Mouse (Mus musculus) R1 (cell line): Measurements from ENCODE around the gene Sncg.
"Not testable (repeated sequence)": the region's sequence is repeated elsewhere in the genome, so short reads cannot be mapped to it uniquely, and the experiment has no call there.

Experiments
- DNase-seq: peaks from one replicate; pipeline ENCODE4 v3.0.0-alpha.2; 2018; ENCODE audit warnings: low read depth, low spot score

The Sncg gene

DNA sequence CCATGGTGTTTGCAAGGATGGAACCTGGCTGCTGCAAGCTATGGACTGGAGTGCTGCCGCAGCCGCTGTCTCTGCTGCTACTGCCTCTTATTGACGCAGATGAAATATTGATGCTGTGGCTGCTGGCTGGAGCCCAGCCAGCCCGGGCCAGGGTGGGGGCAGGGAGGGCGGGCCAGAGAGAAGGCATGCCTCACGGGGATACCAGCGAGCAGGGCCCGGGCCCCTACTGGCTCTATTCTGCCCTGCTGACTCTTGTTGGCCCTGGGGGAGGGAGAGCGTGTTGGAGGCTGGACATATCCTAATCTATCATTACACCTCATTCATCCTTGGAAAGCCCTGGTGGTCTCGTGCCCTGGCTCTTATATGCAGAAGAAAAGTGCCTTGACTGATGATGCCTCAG lies at the start of gene Sncg:
Gene Sncg, minus strand, starts transcription at position 213 of the 400 bp plus-strand sequence.
- no peak for DNase-seq

DNA sequence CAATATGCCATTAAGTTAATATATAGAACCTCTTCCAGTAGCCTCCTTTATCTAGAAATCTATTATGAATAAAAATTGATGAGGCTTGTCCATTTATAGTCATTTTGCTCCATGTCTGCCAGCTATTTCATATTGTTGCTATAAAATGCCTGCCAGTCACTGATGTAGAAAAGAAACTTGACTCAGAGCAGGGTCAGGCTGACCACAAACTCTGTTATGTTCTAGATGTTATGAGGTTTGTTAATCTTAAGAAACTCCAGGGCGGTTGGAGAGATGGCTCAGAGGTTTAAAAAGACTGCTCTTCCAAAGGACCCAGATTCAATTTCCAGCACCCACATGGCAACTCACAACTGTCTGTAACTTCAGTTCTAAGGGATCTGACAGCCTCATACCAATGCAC lies 46.5 kb upstream of the Sncg start:
- DNase-seq = no peak

DNA sequence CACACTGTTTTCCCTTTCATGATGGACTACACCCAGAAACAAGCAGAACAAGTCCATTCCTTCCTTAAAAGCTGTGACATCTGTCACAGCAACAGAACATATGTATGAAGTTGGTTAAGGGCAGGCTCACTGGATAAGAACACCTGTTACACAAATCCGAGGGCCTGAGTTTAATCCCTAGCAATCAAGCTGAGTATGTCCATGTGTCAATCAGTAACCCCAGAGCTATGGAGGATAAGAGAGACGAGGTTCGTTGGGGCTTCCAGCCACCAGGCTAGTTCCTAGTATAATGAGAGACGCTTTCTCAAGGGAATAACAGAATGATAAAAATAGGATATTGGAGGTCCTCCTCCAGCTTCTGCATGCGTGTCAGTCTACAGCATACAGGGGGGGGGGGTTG lies 42.9 kb upstream of the Sncg start:
- no peak for DNase-seq

DNA sequence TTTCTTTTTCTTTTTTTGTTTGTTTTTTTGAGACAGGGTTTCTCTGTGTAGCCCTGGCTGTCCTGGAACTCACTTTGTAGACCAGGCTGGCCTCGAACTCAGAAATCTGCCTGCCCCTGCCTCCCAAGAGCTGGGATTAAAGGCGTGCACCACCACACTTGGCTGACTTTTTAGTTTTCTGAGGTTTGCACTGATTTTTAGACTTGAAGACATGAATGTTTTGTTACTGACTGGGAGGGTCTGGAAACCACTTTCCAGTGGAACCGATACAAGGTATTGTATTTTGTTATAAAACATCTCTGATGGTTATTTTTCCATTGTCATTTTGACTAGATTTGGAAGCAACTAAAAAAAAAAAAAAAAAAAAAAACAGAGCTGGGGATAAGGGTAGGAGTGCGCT lies 42.4 kb upstream of the Sncg start:
- not testable (repeated sequence) for DNase-seq

DNA sequence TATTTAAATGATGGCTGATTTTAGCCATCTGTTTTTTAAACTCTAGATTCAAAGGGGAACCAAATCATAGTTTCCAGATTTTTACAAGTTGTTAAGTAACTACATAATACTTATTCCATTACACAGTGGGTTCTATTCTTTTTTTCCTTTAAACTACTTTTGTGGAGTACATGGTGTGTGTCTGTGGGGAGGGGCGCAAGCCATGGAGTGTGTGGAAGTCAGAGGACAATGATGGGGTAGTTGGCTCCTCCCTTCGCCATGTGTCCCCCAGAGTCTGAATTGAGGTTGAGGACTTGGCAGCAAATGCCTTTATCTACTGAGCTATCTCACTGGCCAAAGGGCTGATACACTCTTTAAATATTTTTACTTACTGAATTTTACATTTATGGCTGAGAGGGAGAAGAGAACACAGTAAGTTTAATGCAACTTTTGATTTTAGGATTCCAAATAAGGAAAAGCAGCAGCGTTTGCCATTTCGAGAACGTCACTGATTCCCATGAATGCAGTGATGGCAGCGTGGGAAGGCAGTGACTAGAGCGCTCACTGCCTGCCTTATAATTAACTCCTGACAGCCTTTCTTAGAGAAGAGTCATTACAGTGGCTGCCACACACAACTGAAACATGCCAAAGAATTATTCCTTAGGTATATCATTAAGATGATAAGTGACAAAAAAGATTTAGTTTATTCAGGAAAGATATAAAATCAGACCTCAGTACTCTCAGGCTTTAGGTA lies 37.7 kb upstream of the Sncg start:
- DNase-seq = no peak

DNA sequence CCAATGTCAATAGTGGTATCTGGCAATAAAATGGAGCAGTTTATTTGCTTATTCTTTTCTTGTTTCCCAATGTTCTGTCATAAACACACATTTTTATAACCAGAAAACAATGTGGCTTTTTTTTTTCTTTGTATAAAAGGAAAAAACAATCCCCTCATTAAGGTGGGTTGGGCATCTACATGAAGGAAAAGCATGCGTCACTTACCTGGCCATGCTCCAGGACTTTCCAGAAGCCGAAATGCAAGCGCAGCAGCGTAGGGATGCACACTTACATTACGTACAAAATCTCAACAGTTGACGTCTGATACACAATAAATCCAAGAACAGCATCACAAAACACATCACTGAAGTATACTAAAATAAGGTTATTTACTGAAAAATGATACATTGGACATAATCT lies 36.1 kb upstream of the Sncg start:
- DNase-seq = no peak

DNA sequence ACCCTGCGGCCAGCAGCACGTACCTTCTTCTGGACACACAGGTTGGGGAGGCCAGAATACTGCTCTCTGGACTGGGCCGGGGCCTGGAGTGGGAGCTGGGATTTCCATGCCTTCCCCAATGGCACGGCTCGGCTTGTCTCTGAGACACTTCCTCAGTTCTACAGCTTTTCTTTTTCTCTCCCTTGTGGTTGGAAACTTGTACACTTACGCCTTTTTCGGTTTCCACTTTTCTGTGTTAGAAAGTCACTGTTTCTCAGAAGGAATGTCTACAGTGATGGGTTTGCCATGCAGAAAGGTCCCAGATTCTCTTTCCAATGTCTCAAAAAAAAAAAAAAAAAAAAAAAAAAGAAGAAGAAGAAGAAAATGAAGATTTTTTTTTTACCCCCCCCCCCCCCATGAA lies 28.8 kb upstream of the Sncg start:
- DNase-seq = no peak

DNA sequence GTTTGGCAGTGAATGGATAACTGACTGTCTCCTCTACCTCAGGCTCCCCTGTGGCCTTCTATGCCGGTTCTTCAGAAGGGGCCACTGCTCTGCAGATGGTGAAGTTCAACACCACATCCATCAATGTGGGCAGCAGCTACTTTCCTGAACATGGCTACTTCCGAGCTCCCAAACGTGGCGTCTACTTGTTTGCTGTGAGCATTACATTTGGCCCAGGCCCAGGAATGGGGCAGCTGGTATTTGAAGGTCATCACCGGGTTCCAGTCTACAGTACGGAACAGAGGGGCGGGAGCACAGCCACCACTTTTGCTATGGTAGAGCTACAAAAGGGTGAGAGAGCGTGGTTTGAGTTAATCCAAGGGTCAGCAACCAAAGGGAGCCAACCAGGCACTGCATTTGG lies 28.3 kb upstream of the Sncg start:
- DNase-seq = no peak

DNA sequence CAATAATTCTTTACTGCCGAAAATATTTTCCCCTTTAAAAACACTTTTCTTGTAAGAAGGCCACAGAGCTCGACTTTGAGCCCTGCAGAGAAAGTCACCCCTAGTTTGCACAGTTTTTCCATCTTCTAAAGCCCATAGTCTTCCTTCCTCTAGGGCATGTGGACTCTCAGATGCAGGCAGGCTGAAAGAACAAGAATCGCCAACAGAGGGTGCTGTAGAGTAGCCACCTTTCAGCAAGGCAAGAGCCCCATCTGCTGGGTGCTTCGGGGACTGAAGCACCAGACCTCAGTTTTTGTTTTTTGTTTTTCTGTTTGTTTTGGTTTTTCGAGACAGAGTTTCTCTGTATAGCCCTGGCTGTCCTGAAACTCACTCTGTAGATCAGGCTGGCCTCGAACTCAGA lies 26.5 kb upstream of the Sncg start:
- DNase-seq = peak; percentile 90

DNA sequence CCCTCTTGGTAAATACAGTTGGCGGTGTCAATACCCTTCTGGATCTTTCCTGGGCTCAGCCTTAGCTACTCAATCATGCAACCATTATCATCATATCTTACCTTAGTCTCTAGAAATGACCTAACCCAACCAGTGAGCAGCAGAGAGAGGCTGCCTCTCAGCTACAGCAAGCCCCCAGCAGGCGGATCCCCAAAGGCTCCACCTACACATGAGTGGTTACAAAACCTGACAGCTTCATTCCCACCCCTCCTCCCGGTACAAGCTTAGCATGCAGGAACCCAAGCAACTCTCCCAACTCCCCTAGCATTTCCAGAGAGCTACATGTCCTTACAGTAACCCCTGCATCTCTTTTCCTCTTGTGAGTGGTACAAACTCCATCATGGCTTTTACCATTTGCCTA lies 25.4 kb upstream of the Sncg start:
- peak; percentile 70 for DNase-seq

DNA sequence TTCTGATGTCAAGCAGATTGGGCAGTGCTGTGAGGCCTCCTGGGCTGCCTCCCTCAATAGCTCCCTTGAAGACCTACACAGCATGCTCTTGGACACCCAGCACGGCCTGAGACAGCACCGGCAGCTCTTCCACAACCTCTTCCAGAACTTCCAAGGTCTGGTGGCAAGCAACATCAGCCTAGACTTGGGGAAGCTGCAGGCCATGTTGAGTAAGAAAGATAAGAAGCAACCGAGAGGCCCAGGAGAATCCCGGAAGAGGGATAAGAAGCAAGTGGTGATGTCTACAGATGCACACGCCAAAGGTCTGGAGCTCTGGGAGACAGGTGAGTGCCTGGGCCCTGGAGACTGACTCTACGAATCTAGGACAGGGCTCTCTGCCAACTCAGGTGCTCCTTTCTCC lies 24.7 kb upstream of the Sncg start:
- peak; percentile 18 for DNase-seq

DNA sequence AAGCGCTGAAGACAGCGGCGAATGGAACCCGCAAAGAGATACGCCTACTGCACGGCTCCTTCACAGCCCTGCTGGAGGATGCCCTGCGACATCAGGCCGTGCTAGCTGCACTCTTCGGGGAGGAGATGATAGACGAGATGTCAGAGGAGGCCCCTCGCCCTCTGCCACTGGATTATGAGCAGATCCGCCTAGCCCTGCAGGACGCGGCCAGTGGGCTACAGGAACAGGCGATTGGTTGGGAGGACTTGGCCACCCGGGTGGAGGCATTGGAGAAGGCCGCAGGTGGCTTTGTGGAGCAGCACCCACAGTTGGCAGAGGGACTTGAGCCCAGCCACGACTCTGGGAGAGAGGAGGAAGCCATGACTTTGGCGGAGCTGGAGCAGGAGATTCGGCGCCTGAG lies 24.3 kb upstream of the Sncg start:
- DNase-seq = peak; percentile 12

DNA sequence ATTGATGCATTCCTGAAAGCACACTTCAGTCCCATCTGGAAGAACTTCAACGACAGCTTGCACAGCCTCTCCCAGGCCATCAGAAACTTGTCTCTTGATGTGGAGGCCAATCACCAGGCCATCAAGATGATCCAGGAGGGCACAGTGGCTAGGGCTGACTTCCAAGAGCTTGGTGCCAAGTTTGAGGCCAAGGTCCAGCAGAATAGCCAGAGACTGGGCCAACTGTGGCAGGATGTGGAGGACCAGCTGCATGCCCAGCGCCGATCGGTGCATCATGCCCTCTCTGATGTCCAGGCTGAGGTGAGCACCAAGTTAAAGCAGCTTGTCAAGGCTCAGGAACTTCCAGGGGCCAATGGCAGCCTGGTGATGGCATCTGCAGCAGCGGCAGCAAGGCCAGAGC lies 23.3 kb upstream of the Sncg start:
- no peak for DNase-seq

DNA sequence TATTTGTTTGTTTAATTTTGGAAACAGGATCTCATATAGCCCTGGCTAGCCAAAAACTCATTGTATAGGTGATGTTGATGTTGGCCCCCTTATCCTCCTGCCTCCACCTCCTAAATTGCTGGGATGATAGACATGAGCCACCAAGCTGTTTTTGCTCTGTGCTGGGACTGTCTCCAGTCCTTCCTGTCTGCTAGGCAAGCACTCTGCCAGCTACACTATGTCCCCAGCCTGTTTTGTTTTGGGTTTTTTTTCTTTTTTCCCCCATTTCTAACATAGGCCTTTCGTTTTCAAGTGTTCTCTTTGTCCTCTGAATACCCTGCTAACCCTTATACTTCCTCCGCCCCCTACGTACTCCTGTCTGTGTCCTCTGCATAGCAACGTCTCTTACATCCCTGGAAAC lies 18.7 kb upstream of the Sncg start:
- no peak for DNase-seq

DNA sequence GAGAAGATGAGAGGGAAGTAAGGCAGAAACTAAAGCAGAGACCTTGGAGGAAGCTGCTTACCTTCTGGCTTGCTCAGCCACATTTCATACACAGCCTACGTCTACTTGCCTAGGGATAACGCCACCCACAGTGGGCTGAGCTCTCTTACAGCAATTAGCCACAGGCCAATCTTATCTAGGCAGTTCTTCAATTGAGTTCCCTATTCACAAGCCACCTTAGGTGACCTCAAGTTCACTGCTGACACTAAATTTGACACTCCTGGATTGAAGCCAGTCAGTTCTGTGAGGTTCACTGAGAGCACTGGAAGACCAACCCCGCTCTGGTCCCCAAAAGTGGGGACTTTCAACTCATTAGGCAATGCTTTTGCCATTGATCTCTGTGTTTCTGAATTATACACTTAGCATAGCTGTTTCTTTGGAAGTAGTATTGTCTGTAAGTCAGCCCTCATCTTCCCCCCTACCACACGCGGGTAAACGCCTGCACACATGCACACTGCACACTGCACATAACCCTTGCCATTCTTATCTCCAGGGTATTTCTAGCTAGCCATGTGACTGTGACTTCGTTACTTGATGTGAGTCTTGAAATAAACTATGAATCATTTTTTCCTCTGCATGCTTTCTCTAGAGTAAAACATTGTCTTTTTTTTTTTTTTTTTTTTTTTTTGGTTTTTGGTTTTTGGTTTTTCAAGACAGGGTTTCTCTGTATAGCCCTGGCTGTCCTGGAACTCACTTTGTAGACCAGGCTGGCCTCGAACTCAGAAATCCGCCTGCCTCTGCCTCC lies 8.5 kb upstream of the Sncg start:
- no peak for DNase-seq

DNA sequence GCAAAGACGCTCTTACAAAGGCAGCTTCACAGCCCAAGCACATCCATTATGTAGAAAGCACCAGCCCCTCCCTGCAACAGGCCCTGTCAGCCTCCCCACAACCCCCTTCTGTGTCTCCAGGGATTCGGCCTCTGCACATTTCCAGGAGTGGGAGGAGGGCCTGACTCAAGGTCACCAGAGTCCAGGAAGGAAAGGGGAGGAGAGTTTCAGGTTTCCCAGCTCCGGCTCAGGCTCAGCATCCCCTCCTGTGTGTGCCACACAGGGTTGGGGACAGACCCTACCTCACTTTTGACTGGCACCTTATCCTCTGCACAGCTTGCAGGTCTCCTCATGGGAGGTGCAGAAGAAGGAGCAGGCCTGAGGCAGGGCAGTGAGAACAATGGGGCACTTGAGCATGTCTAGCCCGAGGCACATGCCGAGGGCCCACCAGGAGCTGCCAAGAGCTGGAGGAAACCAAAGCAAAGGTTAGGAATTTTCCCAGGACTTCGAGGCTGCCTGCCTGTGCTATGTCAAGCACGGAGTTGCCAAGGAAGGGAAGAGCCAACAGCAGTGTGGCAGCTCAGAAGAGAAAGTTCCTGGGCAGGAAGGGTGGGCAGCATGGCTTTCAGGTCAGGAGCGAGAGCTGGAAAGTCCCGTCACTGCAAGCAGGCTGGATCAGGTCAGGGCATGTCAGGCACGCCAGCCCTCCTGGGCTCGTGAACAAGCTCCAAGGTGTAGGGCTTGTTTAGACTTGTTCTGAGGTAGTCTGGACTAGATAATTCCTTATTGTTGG lies 4.2 kb upstream of the Sncg start:
- peak; percentile 96 for DNase-seq

DNA sequence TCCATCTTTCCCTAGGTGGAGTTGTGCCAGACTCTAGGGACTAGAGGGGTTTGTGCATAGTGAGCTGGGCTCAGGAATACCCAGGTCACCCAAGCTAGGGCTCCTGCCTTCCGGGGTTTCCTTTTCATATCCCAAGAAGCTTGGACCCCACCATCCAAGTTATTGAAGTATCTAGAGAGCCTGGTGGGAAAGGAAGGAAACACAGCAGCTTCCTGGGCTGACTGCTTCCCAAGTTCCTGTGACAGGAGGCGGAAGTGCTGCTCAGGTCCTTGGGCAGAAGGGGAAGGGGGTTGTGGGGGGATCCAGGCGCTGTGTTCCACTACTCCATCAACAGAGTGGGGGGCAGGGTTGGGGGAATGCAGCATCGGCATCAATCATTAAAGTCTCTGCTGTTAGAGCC lies 2.5 kb upstream of the Sncg start:
- DNase-seq = no peak

DNA sequence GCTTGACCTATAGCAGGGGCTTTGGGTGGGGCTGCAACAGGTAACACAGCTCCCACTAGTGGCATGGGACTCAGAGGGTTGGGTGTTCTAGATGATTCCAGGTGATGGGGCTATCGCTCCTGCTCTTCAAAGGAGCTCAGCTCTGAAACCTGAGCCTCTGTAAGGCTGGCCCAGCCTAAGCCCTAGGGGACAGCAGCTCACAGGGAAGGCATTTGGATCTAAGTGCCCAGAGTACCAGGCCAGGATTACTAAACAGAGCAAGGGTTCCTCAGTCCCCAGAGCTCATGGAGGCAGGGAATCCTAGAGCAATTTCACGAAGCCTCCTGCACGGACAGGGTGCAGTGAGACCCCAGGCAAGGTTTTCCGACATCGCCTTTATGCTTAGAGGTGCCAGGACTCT lies 1.4 kb upstream of the Sncg start:
- DNase-seq = no peak

DNA sequence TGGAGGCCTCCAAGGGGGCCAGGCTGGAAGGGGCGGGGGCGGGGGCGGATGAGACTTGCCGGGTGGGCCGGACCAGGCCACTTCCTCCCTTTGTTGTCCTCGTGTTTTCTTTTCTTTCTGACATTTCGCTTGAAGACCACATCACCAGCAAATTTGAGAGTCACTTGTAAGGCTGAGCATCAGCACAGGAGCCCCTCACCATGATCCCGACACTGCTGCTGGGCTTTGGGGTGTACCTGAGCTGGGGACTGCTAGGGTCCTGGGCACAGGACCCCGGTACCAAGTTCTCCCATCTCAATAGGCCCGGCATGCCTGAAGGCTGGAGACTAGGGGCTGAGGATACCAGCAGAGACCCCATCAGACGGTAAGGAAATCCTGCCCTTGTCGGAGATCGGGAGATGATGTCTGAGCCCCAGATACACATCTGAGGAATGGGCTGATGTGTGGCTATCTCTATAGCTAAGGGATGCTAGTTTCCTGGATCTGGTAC lies 871 bp upstream of the Sncg start, which contains the start of gene Mmrn2:
Gene Mmrn2, plus strand, starts transcription at position 51 of the 490 bp plus-strand sequence.
- no peak for DNase-seq

DNA sequence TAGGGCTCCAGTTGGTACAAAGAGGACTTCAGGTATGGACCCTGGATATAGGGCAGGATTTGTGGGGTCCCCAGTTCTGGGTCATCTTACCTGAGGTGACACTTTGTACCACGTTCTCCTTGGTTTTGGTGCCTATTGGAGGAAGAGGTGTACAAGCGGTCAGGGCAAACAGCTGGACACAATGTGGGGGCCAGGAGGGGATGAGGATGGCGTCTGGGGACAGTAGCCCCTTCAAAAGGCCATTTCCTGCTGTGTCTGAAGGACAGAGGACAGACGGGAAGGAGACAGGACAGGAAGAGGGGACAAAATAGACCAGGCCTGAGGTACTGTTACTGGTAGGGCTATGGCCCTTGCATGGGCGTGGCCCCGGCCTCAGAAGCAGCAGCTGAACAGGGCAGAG lies 1.0 kb downstream of the Sncg start:
- no peak for DNase-seq

DNA sequence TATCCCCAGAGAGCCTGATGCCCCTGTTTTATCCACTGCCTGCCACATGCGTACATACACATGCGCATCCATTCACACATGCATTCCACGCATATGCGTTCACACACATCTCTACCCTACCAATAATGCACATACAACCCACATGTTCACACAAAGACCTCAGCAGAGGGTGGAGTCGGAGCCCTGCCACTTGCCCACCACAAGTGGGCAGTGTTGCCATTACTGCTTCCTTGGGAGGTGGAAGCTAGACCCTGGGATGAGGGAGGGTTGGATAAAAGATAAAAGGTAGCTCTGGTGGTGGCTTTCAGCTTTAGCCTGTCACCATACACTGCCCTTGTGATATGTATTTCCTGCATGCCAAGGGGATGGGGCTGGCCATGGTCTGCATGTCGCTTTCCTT lies 1.9 kb downstream of the Sncg start:
- DNase-seq = peak; percentile 85

DNA sequence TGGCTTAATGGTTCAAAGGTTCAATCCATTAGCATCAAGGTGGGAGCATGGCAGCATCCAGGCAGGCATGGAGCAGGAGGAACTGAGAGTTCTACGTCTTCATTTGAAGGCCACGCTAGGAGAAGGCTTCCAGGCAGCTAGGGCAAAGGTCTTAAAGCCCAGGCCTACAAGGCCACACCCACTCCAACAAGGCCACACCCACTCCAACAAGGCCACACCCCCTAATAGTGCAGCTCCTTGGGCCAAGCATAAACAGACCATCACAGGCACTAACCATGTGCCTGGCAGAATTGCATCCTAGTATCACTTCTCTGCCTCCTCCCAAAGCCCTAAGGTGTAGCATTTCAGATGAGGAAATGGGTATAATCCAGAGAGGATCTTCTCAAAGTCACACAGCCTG lies 2.8 kb downstream of the Sncg start:
- DNase-seq = peak; percentile 72
